Mouse (Mus musculus): ENCODE results near the gene Gm28635. TPM values are rescaled to one million over a fixed set of nuclear protein-coding genes. Genes with fewer than 3 reads are reported as not detected.

Gm28635 gene
- total and polyA plus RNA-seq, 2 experiments from 2014 or later: not detected

DNA sequence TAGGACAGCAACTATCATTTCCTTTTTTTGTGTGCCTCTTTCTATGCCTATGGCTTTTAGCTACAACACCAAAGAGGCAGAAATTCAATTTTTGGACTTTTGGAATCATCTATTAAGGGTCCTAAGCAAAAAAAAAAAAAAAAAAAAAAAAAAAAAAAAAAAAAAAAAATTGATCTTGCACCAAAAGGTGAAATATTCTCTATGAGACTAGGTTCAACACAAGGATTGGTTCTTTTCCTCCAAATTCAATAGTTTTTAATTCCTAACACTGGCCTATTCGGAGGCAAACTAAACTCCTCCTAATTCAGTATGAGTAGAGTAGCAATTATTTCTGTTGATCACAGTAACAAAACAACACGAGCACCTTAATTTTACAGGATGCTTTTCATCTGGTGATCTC is 34.1 kb upstream of the Gm28635 start:
- no peak overlapping the region for H3K4me2 ChIP-seq (ENCODE audit: low read depth, low read length)
- no peak overlapping the region for H3K27ac ChIP-seq
- no peak overlapping the region for H3K9ac ChIP-seq (replicated peaks; ENCODE audit: low read length)
- no peak overlapping the region for H3K4me3 ChIP-seq (ENCODE audit: low read length)
- H3K9me3 ChIP-seq (ENCODE audit: low read length): no peaks in the 10 kb centered on the region
- peaks cover 21% of the 10 kb centered on the region for H3K36me3 ChIP-seq (ENCODE audit: insufficient read depth, low read length)
- WGBS: 90% methylated on average over 2 of the region's 2 CpGs
- no peak for TF ChIP-seq CTCF (IDR thresholded peaks at IDR 0.05; ENCODE audit: low read depth)
- no peak for DNase-seq (ENCODE audit: low spot score)
- H3K27me3 ChIP-seq (ENCODE audit: insufficient read depth, low read length): no peaks in the 10 kb centered on the region
- H3K4me1 ChIP-seq (ENCODE audit: insufficient read depth, low read length): 0 out of 2 replicates have a peak, but pooled peaks cover 6% of the 10 kb centered on the region
- no peak for ATAC-seq

DNA sequence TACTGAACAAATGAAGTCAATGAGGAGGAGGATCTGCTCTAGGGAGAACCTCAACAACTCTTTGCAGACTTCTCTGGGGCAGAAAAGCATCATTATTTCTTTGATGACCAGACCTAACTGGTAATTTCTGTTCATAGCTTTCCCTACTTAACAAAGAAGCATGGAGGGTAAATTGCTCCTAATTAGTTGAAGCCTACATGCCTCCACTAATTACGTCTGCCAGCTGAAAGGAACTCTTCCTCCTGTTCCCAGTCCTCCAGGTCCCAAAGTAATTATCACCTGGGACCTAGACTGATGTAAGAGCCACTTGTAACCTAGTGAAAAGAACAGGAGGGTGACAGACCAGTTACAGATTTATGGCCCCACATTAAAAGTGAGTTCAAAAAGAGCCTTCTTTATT is 29.7 kb upstream of the Gm28635 start:
- Histone ChIP-seq H3K27ac (no peak overlapping the region), H3K4me1 (ENCODE audit: insufficient read depth, low read length) (no peaks in the 10 kb centered on the region), H3K9ac (replicated peaks; ENCODE audit: low read length) (no peak overlapping the region), H3K4me2 (ENCODE audit: low read depth, low read length) (no peak overlapping the region), H3K9me3 (ENCODE audit: low read length) (no peaks in the 10 kb centered on the region), H3K4me3 (ENCODE audit: low read length) (no peak overlapping the region), H3K36me3 (ENCODE audit: insufficient read depth, low read length) (peaks cover 21% of the 10 kb centered on the region), H3K27me3 (ENCODE audit: insufficient read depth, low read length) (no peaks in the 10 kb centered on the region)
- DNase-seq (ENCODE audit: low spot score) (no peak), ATAC-seq (no peak)
- 51% methylated on average over 1 of the region's 1 CpGs for WGBS
- no peak for TF ChIP-seq CTCF (IDR thresholded peaks at IDR 0.05; ENCODE audit: low read depth)

DNA sequence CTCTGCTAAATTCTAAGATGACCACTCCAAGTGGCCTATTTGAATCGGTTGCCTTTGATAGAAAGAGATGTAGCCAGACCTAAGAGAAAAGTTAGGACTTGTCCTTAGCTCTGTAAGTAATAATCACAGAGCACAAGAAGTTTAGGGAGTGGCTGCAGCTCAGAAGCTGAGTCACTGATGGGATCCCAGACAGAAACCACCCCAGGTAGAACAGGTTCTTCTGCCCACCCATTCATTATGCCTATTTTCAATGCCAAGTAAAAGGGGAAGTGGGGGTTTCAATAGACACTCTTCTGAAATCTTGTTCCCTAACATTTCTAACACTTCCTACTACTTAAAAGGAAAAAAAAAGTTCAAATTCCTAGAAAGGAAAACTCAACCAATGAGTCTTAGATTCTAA is 27.5 kb upstream of the Gm28635 start:
- H3K36me3 ChIP-seq (ENCODE audit: insufficient read depth, low read length): peaks cover 15% of the 10 kb centered on the region
- 89% methylated on average over 1 of the region's 1 CpGs for WGBS
- DNase-seq (ENCODE audit: low spot score) (no peak), ATAC-seq (no peak)
- H3K9me3 ChIP-seq (ENCODE audit: low read length): no peaks in the 10 kb centered on the region
- TF ChIP-seq CTCF (IDR thresholded peaks at IDR 0.05; ENCODE audit: low read depth): no peak
- H3K4me1 ChIP-seq (ENCODE audit: insufficient read depth, low read length): no peaks in the 10 kb centered on the region
- H3K9ac ChIP-seq (replicated peaks; ENCODE audit: low read length): no peak overlapping the region
- no peaks in the 10 kb centered on the region for H3K27me3 ChIP-seq (ENCODE audit: insufficient read depth, low read length)
- no peak overlapping the region for H3K4me2 ChIP-seq (ENCODE audit: low read depth, low read length)
- H3K4me3 ChIP-seq (ENCODE audit: low read length): no peak overlapping the region
- no peak overlapping the region for H3K27ac ChIP-seq

DNA sequence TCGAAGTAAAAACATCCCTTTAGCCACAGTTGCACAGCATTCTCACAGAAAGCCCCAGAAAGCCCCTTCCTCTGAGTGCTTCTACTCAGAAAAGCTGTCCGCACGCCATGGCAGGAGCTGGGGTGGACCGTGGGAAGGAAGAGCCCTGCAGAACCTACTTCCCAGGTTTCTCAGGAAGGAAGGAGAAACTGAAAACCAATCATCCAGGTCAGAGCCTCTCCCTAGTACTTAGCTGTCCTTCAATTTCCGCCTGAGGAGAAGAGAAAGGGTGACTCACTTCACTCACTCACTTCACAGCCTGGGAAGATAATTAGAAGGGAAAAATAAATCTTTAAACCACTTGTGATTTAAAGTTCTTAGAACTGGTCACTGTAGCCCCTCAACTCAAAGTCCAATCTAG is 26.5 kb upstream of the Gm28635 start:
- no peak for TF ChIP-seq CTCF (IDR thresholded peaks at IDR 0.05; ENCODE audit: low read depth)
- Histone ChIP-seq H3K4me3 (ENCODE audit: low read length) (no peak overlapping the region), H3K27ac (no peak overlapping the region), H3K9me3 (ENCODE audit: low read length) (no peaks in the 10 kb centered on the region), H3K9ac (replicated peaks; ENCODE audit: low read length) (no peak overlapping the region), H3K27me3 (ENCODE audit: insufficient read depth, low read length) (no peaks in the 10 kb centered on the region), H3K4me1 (ENCODE audit: insufficient read depth, low read length) (no peaks in the 10 kb centered on the region), H3K36me3 (ENCODE audit: insufficient read depth, low read length) (peaks cover 11% of the 10 kb centered on the region), H3K4me2 (ENCODE audit: low read depth, low read length) (no peak overlapping the region)
- ATAC-seq: no peak
- DNase-seq (ENCODE audit: low spot score): no peak
- WGBS: 87% methylated on average over 5 of the region's 5 CpGs

DNA sequence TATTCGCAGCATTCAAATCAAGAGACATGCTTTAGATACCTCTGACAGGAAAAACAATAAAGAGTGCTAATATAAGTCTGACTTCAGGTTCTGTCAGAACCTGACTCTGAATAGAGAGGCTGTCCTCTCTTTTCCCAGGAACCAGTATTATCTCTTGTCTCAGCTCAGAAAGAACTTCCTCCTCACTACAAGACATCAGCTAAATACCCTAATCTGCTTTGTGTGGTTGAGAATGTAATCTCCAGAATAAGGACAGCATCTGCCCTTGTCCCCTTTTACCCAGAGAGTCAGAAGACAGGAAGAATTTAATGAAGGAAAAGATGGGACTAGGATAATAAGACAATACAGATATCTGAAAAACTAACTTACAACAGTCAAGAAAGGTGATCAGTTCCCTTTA is 25.7 kb upstream of the Gm28635 start:
- WGBS: 91% methylated on average over 1 of the region's 1 CpGs
- no peak overlapping the region for H3K4me2 ChIP-seq (ENCODE audit: low read depth, low read length)
- no peaks in the 10 kb centered on the region for H3K27me3 ChIP-seq (ENCODE audit: insufficient read depth, low read length)
- no peaks in the 10 kb centered on the region for H3K9me3 ChIP-seq (ENCODE audit: low read length)
- no peak for ATAC-seq
- H3K4me1 ChIP-seq (ENCODE audit: insufficient read depth, low read length): no peaks in the 10 kb centered on the region
- H3K9ac ChIP-seq (replicated peaks; ENCODE audit: low read length): no peak overlapping the region
- H3K36me3 ChIP-seq (ENCODE audit: insufficient read depth, low read length): peaks cover 7% of the 10 kb centered on the region
- TF ChIP-seq CTCF (IDR thresholded peaks at IDR 0.05; ENCODE audit: low read depth): no peak
- DNase-seq (ENCODE audit: low spot score): no peak
- no peak overlapping the region for H3K4me3 ChIP-seq (ENCODE audit: low read length)
- H3K27ac ChIP-seq: no peak overlapping the region

DNA sequence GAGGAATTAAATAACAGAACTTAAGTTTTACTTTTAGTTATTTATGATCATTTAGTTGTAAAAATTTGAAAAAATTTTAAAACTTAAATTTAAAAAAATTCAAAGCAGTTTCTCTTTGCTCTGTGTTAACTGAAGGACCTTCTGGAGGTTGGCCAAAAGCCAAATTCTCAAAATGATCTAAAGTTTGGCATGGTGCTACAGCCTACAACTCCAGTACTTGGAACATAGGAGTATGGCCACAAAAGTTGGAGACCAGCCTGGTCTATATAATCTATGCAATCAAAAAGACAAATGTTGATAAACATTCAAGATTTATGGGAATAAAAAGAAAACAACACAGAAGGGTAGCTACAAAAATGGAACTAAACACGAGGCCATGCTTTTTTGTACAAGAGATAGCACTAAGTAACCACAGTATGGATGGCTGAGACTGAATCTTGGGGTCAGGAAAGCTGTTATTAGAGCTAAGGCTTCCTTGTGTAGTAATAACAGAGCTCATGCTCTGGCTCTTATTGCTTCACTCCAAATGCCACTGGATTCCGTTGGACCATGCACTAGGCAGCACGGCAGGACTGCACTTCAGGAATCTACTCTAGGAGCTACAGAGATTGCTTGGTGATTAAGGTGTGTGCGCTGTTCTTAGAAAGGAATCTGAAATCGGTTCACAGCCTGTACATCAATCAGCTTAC is 17.3 kb upstream of the Gm28635 start:
- TF ChIP-seq CTCF (IDR thresholded peaks at IDR 0.05; ENCODE audit: low read depth): no peak
- Histone ChIP-seq H3K36me3 (ENCODE audit: insufficient read depth, low read length) (peaks cover 43% of the 10 kb centered on the region), H3K9ac (replicated peaks; ENCODE audit: low read length) (no peak overlapping the region), H3K4me2 (ENCODE audit: low read depth, low read length) (no peak overlapping the region), H3K4me3 (ENCODE audit: low read length) (no peak overlapping the region), H3K27me3 (ENCODE audit: insufficient read depth, low read length) (no peaks in the 10 kb centered on the region), H3K27ac (no peak overlapping the region), H3K9me3 (ENCODE audit: low read length) (no peaks in the 10 kb centered on the region), H3K4me1 (ENCODE audit: insufficient read depth, low read length) (no peaks in the 10 kb centered on the region)
- ATAC-seq: no peak
- 91% methylated on average over 5 of the region's 5 CpGs for WGBS
- no peak for DNase-seq (ENCODE audit: low spot score)

DNA sequence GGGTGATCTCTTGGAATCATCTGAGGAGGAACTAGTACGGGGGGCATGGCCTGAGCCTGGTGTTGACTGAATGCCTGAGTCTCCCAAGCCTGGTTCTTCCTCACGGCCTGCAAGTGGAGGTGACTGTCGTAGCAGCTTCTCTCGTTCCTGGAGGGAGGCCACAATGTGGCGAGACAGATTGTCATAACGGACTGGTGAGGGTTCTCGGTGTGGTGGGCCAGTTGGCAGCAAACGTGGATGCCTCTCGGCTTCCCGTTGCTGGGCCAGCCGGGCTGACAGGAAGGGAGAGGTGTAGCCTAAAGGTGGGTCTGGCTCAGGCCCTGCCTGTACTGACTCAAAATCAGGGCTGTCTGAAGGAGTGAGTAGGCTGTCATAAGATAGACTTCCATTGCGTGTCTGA is 12.2 kb upstream of the Gm28635 start:
- peaks cover 80% of the 10 kb centered on the region for H3K36me3 ChIP-seq (ENCODE audit: insufficient read depth, low read length)
- H3K4me1 ChIP-seq (ENCODE audit: insufficient read depth, low read length): no peaks in the 10 kb centered on the region
- no peaks in the 10 kb centered on the region for H3K9me3 ChIP-seq (ENCODE audit: low read length)
- 85% methylated on average over 12 of the region's 12 CpGs for WGBS
- H3K27me3 ChIP-seq (ENCODE audit: insufficient read depth, low read length): no peaks in the 10 kb centered on the region
- DNase-seq (ENCODE audit: low spot score) (no peak), ATAC-seq (peak; percentile 28; the same call in 1 of the 2 replicates)
- TF ChIP-seq CTCF (IDR thresholded peaks at IDR 0.05; ENCODE audit: low read depth): no peak
- no peak overlapping the region for H3K9ac ChIP-seq (replicated peaks; ENCODE audit: low read length)
- H3K4me3 ChIP-seq (ENCODE audit: low read length): no peak overlapping the region
- no peak overlapping the region for H3K27ac ChIP-seq
- H3K4me2 ChIP-seq (ENCODE audit: low read depth, low read length): no peak overlapping the region

All from hindbrain, postnatal 0 days (tissue).